Mouse (Mus musculus) liver, postnatal 0 days (tissue): ENCODE measurements around the gene Hlcs.

ENCODE experiments used
- CTCF ChIP-seq: sonication (generic); IDR thresholded peaks from 2 replicates; pipeline ENCODE4 v1.5.1; 2016; ENCODE audit warnings: antibody characterized with exemption, low read depth
- EP300 ChIP-seq: IDR thresholded peaks from 2 replicates; pipeline ENCODE4 v1.6.1; 2016; ENCODE audit warnings: antibody characterized with exemption, low read depth, mild to moderate bottlenecking

DNA sequence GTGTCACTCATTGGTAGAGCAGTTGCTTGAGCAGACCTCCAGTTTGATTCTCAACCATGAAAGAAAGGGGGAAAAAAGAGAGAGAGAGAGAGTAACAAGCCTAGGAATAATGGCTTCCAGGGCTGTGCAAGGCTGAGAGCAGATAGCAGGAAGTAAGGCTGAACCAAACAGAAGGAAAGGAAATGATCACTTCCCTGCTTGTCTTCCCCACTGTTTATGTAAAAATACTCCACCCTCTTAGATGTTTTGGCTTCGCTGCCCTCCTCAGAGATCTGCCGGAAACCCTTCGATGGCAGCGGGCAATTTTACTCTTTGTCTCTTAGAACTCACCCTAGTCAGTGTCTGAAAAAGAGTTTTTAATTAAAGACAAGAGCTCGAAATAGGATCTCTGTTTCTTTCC lies 10.3 kb upstream of the Hlcs start:
- TF ChIP-seq CTCF (no peak), EP300 (no peak)
